Mouse (Mus musculus): ENCODE measurements at regions not wholly inside any gene's neighbourhood (a gene's known extent, or its start where the extent isn't known, plus 50 kb on each side); places are given as distances from the start of the nearest gene placed in this dataset.

DNA sequence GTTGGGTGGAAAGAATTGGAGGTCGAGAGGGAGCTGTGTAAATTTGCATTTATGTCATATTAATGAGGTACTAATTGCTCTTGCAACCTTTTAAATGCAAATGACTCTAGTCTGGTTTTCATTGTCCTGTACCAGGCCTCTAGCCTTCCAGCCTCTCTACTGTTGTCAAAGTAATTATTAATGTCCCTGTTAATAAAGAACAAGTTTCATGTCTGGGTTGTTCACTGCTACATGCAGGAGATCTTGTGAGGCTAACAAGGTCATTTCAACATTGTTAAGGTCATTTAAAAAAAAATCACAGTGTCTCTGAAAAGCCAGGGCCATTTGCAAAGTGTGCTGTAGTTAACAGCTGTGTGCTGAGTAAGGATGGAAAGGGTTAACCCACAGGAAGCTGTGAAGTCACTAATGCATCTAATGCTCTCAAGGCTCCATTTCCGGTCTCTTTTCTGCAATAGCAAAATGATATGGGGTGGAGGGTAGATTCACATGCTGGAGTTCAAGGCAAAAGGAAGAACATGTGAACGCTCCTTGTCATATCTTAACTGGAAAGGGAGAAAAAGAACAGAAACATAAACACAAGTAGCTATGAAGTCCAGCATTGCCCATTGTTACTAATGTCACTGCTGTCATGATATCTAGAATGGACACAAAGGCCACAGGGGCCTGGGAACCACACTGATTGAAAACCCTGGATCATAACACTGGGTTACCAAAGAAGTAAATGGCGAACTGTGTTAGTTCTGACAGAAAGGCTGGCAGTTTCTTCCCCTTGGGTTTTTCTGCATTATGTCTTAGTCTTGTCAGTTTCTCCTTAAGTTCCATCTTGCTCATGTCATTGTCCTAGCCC lies 197.5 kb upstream of the Id2 start:
- no peak for TF ChIP-seq GATA1 (IDR thresholded peaks at IDR 0.05; ENCODE audit: borderline replicate concordance, low read length)
- TF ChIP-seq FLI1 (IDR thresholded peaks at IDR 0.05; ENCODE audit: low read length), result no peak

Measured in megakaryocyte, embryonic 14.5 days (primary cell).